Mouse (Mus musculus) liver, postnatal 0 days (tissue): Measurements from ENCODE around the gene Gse1. TPM values are rescaled to one million over a fixed set of nuclear protein-coding genes. Genes with fewer than 3 reads are reported as not detected.
A peak's percentile ranks its signal among the peaks of the same experiment; 100 is the strongest.

ENCODE experiments used
- ATAC-seq: fragments of 200-750 bp; cut with Nextera tagmentation; 2 replicates; pipeline ENCODE4 v1.8.0; 2017; ENCODE audit warnings: mild to moderate bottlenecking, moderate library complexity
- DNase-seq: peaks from one replicate; pipeline ENCODE4 v3.0.0-alpha.2; 2016
- H3K27ac ChIP-seq: fragments of 300-500 bp; sonication (generic); 2 replicates; pipeline ENCODE4 v1.5.1; 2014; ENCODE audit warnings: antibody characterized with exemption, moderate library complexity, mild to moderate bottlenecking, low read depth
- H3K27me3 ChIP-seq: fragments of 300-500 bp; sonication (generic); 2 replicates; pipeline ENCODE4 v1.6.1; 2014; ENCODE audit warnings: low read length, control low read depth, mixed read lengths; ENCODE audit not compliant: insufficient read depth
- H3K36me3 ChIP-seq: fragments of 300-500 bp; sonication (generic); replicated peaks from 2 replicates; pipeline ENCODE4 v1.6.1; 2014; ENCODE audit warnings: mild to moderate bottlenecking, control low read depth, low read length, moderate library complexity, mixed read lengths; ENCODE audit not compliant: insufficient read depth
- H3K4me1 ChIP-seq: fragments of 300-500 bp; sonication (generic); 2 replicates; pipeline ENCODE4 v1.6.1; 2014; ENCODE audit warnings: antibody characterized with exemption, mild to moderate bottlenecking, control low read depth; ENCODE audit not compliant: insufficient read depth
- H3K4me2 ChIP-seq: fragments of 300-500 bp; sonication (generic); 2 replicates; pipeline ENCODE4 v1.6.1; 2014; ENCODE audit warnings: low read depth, mild to moderate bottlenecking, low read length, moderate library complexity, mixed read lengths
- H3K4me3 ChIP-seq: fragments of 300-500 bp; sonication (generic); 2 replicates; pipeline ENCODE4 v1.5.1; 2014; ENCODE audit warnings: low read depth, low read length
- H3K9ac ChIP-seq: fragments of 300-500 bp; sonication (generic); replicated peaks from 2 replicates; pipeline ENCODE4 v1.6.1; 2014; ENCODE audit warnings: mild to moderate bottlenecking, moderate library complexity
- H3K9me3 ChIP-seq: fragments of 300-500 bp; sonication (generic); 2 replicates; pipeline ENCODE4 v1.6.1; 2016; ENCODE audit warnings: mild to moderate bottlenecking, control low read depth, low read length, mixed read lengths
- CTCF ChIP-seq: sonication (generic); IDR thresholded peaks from 2 replicates; pipeline ENCODE4 v1.5.1; 2016; ENCODE audit warnings: antibody characterized with exemption, low read depth
- EP300 ChIP-seq: IDR thresholded peaks from 2 replicates; pipeline ENCODE4 v1.6.1; 2016; ENCODE audit warnings: antibody characterized with exemption, low read depth, mild to moderate bottlenecking
- WGBS: fragments of 180-500 bp; shearing (Covaris S2); extraction: QIAGEN DNeasy Blood & Tissue Kit; methylation state at CpG from one replicate; pipeline ENCODE4 v1.1.7; 2014; ENCODE audit not compliant: insufficient replicate concordance; 5-methylcytosine and 5-hydroxymethylcytosine counted together
- polyA plus RNA-seq: library from polyadenylated mRNA; unstranded; fragments of >200 nt; fragmentation: Nextera tagmentation; extraction: Ambion mirVana; gene quantifications from 2 replicates; pipeline ENCODE4 v1.2.1, GENCODE M21; 2015

Gene Gse1
- polyA plus RNA-seq, 1 experiment from 2014 or later = 7.7 TPM

- no peak for ATAC-seq
- H3K9ac ChIP-seq = no peak overlapping the region
- H3K36me3 ChIP-seq = no peaks in the 10 kb centered on the region
- no peaks in the 10 kb centered on the region for H3K9me3 ChIP-seq
- H3K27ac ChIP-seq = no peak overlapping the region
- no peaks in the 10 kb centered on the region for H3K27me3 ChIP-seq
- no peak overlapping the region for H3K4me3 ChIP-seq
- DNase-seq = no peak
- H3K4me2 ChIP-seq = no peak overlapping the region
- H3K4me1 ChIP-seq = peaks cover 42% of the 10 kb centered on the region
- TF ChIP-seq EP300 (no peak), CTCF (no peak)
- 76% methylated on average over 4 of the region's 4 CpGs for WGBS
These were observed 184.1 kb downstream of the Gse1 start for GRCm38 (mm10) chr8:120412357-120412756.

DNA sequence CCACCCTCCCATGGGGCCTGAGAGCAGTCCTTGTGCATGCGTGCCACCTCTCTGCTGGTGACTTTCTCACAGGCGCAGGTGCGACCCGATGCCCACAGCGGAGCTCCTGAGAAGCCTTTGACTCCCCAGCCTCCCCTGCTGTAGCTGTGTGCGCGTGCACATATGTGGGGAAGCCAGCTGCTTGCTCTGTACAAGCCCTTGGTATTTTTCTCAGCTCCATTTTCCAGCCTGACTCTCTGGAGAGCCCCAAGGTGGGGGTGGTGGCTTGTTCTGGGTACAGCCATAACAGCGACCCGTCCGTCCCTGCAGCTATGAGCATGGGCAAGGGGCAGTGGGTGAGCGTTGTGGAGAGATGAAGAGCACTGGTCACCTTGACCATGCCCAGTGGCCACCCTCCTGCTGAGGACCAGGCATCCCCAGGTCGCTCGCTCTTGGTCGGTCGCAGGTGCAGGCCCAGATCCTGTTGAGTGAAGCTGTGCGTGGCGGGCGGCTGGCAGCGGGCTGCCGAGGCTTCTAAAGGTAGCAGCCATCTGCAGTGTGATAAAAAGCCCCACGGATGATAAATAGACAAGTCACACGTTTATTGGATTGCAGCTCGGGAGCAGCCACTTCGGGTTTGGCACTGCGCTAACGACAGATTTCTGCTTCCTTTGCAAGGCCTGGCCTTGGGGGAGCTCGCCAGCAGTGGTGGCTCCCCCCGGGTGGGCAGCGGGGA, 184.8 kb downstream of the Gse1 start:
- H3K4me1 ChIP-seq = peaks cover 42% of the 10 kb centered on the region
- H3K27me3 ChIP-seq = no peaks in the 10 kb centered on the region
- no peak for TF ChIP-seq CTCF
- TF ChIP-seq EP300 = no peak
- no peaks in the 10 kb centered on the region for H3K36me3 ChIP-seq
- H3K4me2 ChIP-seq = no peak overlapping the region
- H3K9ac ChIP-seq = no peak overlapping the region
- H3K9me3 ChIP-seq = no peaks in the 10 kb centered on the region
- ATAC-seq (no peak), DNase-seq (no peak)
- H3K4me3 ChIP-seq = no peak overlapping the region
- 71% methylated on average over 29 of the region's 29 CpGs for WGBS
- H3K27ac ChIP-seq = no peak overlapping the region

GRCm38 (mm10) chr8:120413626-120413988, 185.4 kb downstream of the Gse1 start:
- ATAC-seq (no peak), DNase-seq (no peak)
- H3K9me3 ChIP-seq = no peaks in the 10 kb centered on the region
- TF ChIP-seq EP300 (no peak), CTCF (no peak)
- 80% methylated on average over 6 of the region's 6 CpGs for WGBS
- no peak overlapping the region for H3K4me2 ChIP-seq
- no peak overlapping the region for H3K4me3 ChIP-seq
- H3K36me3 ChIP-seq = no peaks in the 10 kb centered on the region
- H3K27ac ChIP-seq = no peak overlapping the region
- peaks cover 40% of the 10 kb centered on the region for H3K4me1 ChIP-seq
- no peaks in the 10 kb centered on the region for H3K27me3 ChIP-seq
- H3K9ac ChIP-seq = no peak overlapping the region

DNA sequence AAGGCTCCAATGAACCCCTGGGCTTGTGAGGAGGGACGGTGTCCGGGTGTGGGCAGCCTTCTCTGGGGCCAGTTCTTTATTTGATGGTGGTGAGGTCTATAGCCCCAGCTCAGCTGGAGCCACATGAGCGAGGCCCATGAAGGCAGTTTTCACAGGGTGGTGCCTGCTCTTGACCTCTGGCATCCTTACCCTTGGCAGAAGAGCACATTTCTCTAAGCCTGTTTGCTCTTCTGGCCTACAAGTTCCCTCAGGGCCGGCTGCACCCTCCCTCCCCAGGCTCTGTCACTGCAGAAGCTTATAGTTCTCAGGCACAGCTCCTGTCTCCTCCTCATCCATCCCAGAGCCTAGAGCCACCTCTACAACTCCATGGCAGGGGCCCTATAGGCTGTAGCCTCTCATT, 186.0 kb downstream of the Gse1 start:
- 80% methylated on average over 4 of the region's 4 CpGs for WGBS
- no peak overlapping the region for H3K27ac ChIP-seq
- H3K4me3 ChIP-seq = no peak overlapping the region
- no peak for DNase-seq
- no peak for TF ChIP-seq CTCF
- no peak for TF ChIP-seq EP300
- H3K36me3 ChIP-seq = no peaks in the 10 kb centered on the region
- no peak for ATAC-seq
- H3K9ac ChIP-seq = no peak overlapping the region
- no peaks in the 10 kb centered on the region for H3K9me3 ChIP-seq
- H3K27me3 ChIP-seq = no peaks in the 10 kb centered on the region
- peaks cover 37% of the 10 kb centered on the region for H3K4me1 ChIP-seq
- H3K4me2 ChIP-seq = no peak overlapping the region

DNA sequence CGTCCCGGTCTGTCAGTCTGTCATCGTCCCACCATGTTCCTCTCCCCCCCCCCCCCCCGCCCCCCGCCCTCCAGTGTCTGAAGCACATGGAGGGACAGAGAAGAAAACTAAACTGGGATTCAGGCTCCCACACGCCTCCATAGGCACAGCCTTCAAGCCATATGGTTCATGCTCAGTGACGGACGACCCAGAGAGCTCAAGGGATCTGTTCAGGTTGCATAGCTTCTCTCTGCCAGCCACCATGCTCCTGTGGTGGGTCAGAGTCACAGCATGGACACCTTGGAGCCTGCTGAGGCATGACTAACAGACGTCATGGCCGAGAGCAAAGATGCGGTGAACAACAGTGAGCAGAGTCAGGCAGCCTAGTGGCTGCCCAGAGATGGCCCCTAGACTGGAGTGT, 187.2 kb downstream of the Gse1 start:
- Histone ChIP-seq H3K36me3 (no peaks in the 10 kb centered on the region), H3K9ac (no peak overlapping the region; the same call in 1 of the 2 replicates), H3K4me3 (no peak overlapping the region), H3K27ac (no peak overlapping the region), H3K4me2 (no peak overlapping the region), H3K4me1 (peaks cover 34% of the 10 kb centered on the region), H3K9me3 (no peaks in the 10 kb centered on the region), H3K27me3 (no peaks in the 10 kb centered on the region)
- DNase-seq (no peak), ATAC-seq (no peak)
- whole genome bisulfite sequencing = 75% methylated on average over 9 of the region's 11 CpGs
- TF ChIP-seq CTCF (no peak), EP300 (no peak)

DNA sequence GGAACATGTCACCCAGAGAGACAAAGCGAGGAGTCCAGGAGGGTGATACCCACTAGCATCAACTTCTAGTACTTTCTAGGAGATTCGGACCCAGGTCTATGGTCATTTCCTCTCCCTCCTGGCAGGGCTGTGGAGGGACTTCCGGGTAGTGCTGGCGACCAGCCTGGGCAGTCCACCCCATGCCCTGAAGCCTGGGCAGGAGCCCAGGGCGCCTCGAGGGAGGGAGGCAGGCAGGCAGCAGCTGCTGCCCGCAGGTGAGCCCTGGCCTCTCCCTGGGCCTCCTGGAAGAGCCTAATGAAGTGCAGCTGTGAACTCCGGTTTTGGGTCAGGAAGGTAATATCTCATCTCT, 187.9 kb downstream of the Gse1 start:
- Histone ChIP-seq H3K4me1 (peaks cover 34% of the 10 kb centered on the region), H3K27me3 (no peaks in the 10 kb centered on the region), H3K4me2 (peak overlapping the region; percentile 47), H3K27ac (peak overlapping the region; percentile 67), H3K4me3 (no peak overlapping the region), H3K9me3 (no peaks in the 10 kb centered on the region), H3K9ac (peak overlapping the region; percentile 59; the same call in 1 of the 2 replicates), H3K36me3 (no peaks in the 10 kb centered on the region)
- ATAC-seq = no peak
- no peak for DNase-seq
- no peak for TF ChIP-seq EP300
- no peak for TF ChIP-seq CTCF
- WGBS = 48% methylated on average over 8 of the region's 8 CpGs
